Comparison of ENCODE assay signal across 8 mouse cellular contexts in the genomic region with DNA sequence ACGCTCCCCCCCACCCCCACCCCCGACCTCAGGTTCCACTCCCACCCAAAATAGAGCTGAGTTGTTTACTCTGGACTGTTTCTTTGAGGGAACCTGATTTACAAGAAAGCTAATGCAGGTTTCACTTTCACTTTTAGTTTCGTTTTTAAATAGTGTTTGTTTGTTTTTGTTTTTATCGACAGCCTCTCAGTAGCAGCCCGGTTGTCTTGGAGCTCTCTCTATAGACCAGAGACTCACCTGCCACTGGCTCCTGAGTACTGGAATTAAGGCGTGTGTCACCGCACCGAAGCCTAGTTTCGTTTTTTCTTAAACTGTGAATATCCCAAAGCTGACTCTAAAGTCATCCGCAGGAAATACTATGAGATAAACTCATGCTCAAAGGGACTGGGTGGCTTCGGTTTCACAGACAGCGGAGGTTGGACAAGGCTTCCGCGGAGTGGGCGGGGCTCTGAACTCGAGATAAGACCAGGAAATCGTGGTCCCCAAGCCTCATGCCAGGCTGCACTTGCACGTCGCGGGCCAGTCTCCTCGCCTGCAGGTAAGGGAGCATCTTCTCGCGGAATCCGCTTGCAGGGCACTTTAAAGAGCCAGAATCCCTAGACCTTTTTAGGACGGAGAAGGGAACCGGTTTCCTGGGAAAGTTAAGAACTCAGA. TPM values are rescaled to one million over a fixed set of nuclear protein-coding genes. Genes with fewer than 3 reads are reported as not detected.
A peak's percentile ranks its signal among the peaks of the same experiment; 100 is the strongest.
DNase-seq lines count a peak whose midpoint lies in the region; ATAC-seq and TF ChIP-seq lines count a peak whose summit lies in the region.

A gene (minus strand): TSS at position 422 of the 654 bp plus-strand sequence.
A gene (plus strand): TSS at position 487 of the 654 bp plus-strand sequence.

- H3K4me1 ChIP-seq in intestine, postnatal 0 days (replicated peaks; ENCODE audit: control insufficient read depth, insufficient read depth, low read length): 0 out of 2 replicates have a peak, but pooled peaks cover 2% of the 10 kb centered on the region
- H3K4me1 ChIP-seq in liver, adult 2 months (ENCODE audit: control insufficient read depth, insufficient read depth, low read length): peaks cover 5% of the 10 kb centered on the region

- H3K4me3 ChIP-seq in layer of hippocampus, adult 2 months: peak within 1 kb of the TSS; percentile 75
- H3K4me3 ChIP-seq in intestine, postnatal 0 days (ENCODE audit: low read depth, low read length): peak within 1 kb of the TSS; percentile 63
- peak within 1 kb of the TSS; percentile 50 for H3K4me3 ChIP-seq in liver, adult 2 months (ENCODE audit: insufficient read depth, low read depth, low read length)

- 3% methylated on average over 26 of the region's 26 CpGs for WGBS in intestine, postnatal 0 days
- WGBS in liver, adult 2 months: under 1% methylated on average over 26 of the region's 26 CpGs

- peak within 1 kb of the TSS; percentile 43 for H3K9ac ChIP-seq in intestine, postnatal 0 days (ENCODE audit: low read depth, low read length)
- H3K9ac ChIP-seq in liver, adult 2 months (ENCODE audit: low read depth, low read length): peak within 1 kb of the TSS; percentile 72

- no peaks in the 10 kb centered on the region for H3K36me3 ChIP-seq in intestine, postnatal 0 days (ENCODE audit: control insufficient read depth, insufficient read depth)
- H3K36me3 ChIP-seq in liver, adult 2 months (ENCODE audit: control insufficient read depth, insufficient read depth, low read length): no peaks in the 10 kb centered on the region

- no peak for TF ChIP-seq CTCF in layer of hippocampus, adult 2 months (conservative IDR thresholded peaks at IDR 0.05)
- no peak for TF ChIP-seq CTCF in intestine, postnatal 0 days (IDR thresholded peaks at IDR 0.05; ENCODE audit: low read depth)
- TF ChIP-seq CTCF in liver, adult 2 months (IDR thresholded peaks at IDR 0.05; ENCODE audit: low read depth, low read length): no peak

- H3K9me3 ChIP-seq in intestine, postnatal 0 days (ENCODE audit: control insufficient read depth): no peaks in the 10 kb centered on the region

- peak within 1 kb of the TSS; percentile 72 for H3K27ac ChIP-seq in layer of hippocampus, adult 2 months
- peak within 1 kb of the TSS; percentile 61 for H3K27ac ChIP-seq in intestine, postnatal 0 days (ENCODE audit: low read depth, low read length)
- H3K27ac ChIP-seq in liver, adult 2 months (replicated peaks; ENCODE audit: insufficient read depth, low read depth, low read length): peak within 1 kb of the TSS; percentile 82

- peak; percentile 22 to 36 for DNase-seq in layer of hippocampus, adult 2 months (ENCODE audit: low spot score in 2 of 2)
- no peak for DNase-seq in layer of hippocampus, adult 8-10 months (ENCODE audit: low spot score in 2 of 2)
- peak; percentile 76 for DNase-seq in embryo, embryonic 11 days
- DNase-seq in liver, adult 2 months (ENCODE audit: extremely low read depth, low read depth, low spot score): peak; percentile 81
- peak; percentile 31 to 58 for DNase-seq in monocyte, adult 2 months (ENCODE audit: low read depth in 1 of 2, low spot score in 2 of 2)
- peak; percentile 75 to 82 for DNase-seq in spleen, postnatal 14 days (ENCODE audit: low spot score in 2 of 2)

- H3K4me2 ChIP-seq in intestine, postnatal 0 days (replicated peaks; ENCODE audit: low read depth): peak within 1 kb of the TSS; percentile 75

- TF ChIP-seq POLR2A in liver, adult 2 months (IDR thresholded peaks at IDR 0.05; ENCODE audit: extremely low read depth, insufficient read depth, low read length): 0 out of 2 replicates have a peak, but pooled peaks have one; percentile 11

- peak; percentile 88 for ATAC-seq in granulocyte monocyte progenitor cell, adult 5-6 weeks (replicated peaks; ENCODE audit: poor library complexity, severe bottlenecking)
- ATAC-seq in intestine, postnatal 0 days: peak; percentile 90

- no peaks in the 10 kb centered on the region for H3K27me3 ChIP-seq in intestine, postnatal 0 days (replicated peaks; ENCODE audit: control insufficient read depth, insufficient read depth, low read length)
- H3K27me3 ChIP-seq in liver, adult 2 months (ENCODE audit: control insufficient read depth, insufficient read depth, low read length): no peaks in the 10 kb centered on the region

- no peaks in the 10 kb centered on the region for H3K79me2 ChIP-seq in liver, adult 2 months (ENCODE audit: control insufficient read depth, insufficient read depth, low read length)

RNA-seq across cellular contexts. Expression of the first gene that starts in this region (rescaled TPM):
- total RNA-seq in layer of hippocampus, adult 2 months (2021): 10 to 100 TPM; 26.4 to 27.6 TPM
- 10 to 100 TPM; 33.5 to 36.8 (median 34.8) TPM for total RNA-seq in layer of hippocampus, adult 8-10 months (2022)
- total RNA-seq in granulocyte monocyte progenitor cell, adult 5-6 weeks (2014; fragmentation: Nextera tagmentation): 90.3 and 93.3 TPM in 2 replicates
- 49.2 and 53.6 TPM in 2 replicates for total RNA-seq in granulocyte monocyte progenitor cell, adult 5-6 weeks (2017)
- 147 TPM in 2 replicates for polyA plus RNA-seq in intestine, postnatal 0 days (2015; fragmentation: Nextera tagmentation; extraction: Ambion mirVana)
- total RNA-seq in liver, adult 2 months (2014; rRNA removed): 11.5 and 14.0 TPM in 2 replicates
- 9.4 and 14.8 TPM in 2 replicates for polyA plus RNA-seq in liver, adult 2 months (2012; rRNA removed)

RNA-seq across cellular contexts. Expression of the second gene that starts in this region (rescaled TPM):
- 1 to 10 TPM in 1 of 2 experiments, under 1 TPM in 1; 1.00 to 1.2 TPM for total RNA-seq in layer of hippocampus, adult 2 months (2021)
- 1 to 10 TPM; 1.1 to 4.6 (median 3.2) TPM for total RNA-seq in layer of hippocampus, adult 8-10 months (2022)
- total RNA-seq in granulocyte monocyte progenitor cell, adult 5-6 weeks (2014; fragmentation: Nextera tagmentation): 4.9 and 9.2 TPM in 2 replicates
- total RNA-seq in granulocyte monocyte progenitor cell, adult 5-6 weeks (2017): 5.3 TPM in 2 replicates
- 0.30 TPM in 2 replicates for polyA plus RNA-seq in intestine, postnatal 0 days (2015; fragmentation: Nextera tagmentation; extraction: Ambion mirVana)
- total RNA-seq in liver, adult 2 months (2014; rRNA removed): 2.1 TPM in 2 replicates
- 1.00 and 1.2 TPM in 2 replicates for polyA plus RNA-seq in liver, adult 2 months (2012; rRNA removed)

Comparison
In these comparisons a context has a peak if more than half of its experiments do, and no peak if none do; other contexts are left out.
1. DNase-seq: peak in layer of hippocampus, adult 2 months (2 of 2), embryo, embryonic 11 days (single experiment), liver, adult 2 months (single experiment), monocyte, adult 2 months (2 of 2) and spleen, postnatal 14 days (2 of 2); none in layer of hippocampus, adult 8-10 months (0 of 2).
2. Peak in every context shown above with its lines, with median percentiles within 50 percentile points of each other: H3K27ac ChIP-seq and H3K4me3 ChIP-seq.